Mouse (Mus musculus) liver, adult (tissue): ENCODE results near the gene Asb4.

Experiments
- GATA4 ChIP-seq: IDR thresholded peaks from 2 replicates; pipeline ENCODE4 v1.6.1; 2014; ENCODE audit warnings: mild to moderate bottlenecking, low read length; ENCODE audit not compliant: insufficient replicate concordance

Asb4 gene

DNA sequence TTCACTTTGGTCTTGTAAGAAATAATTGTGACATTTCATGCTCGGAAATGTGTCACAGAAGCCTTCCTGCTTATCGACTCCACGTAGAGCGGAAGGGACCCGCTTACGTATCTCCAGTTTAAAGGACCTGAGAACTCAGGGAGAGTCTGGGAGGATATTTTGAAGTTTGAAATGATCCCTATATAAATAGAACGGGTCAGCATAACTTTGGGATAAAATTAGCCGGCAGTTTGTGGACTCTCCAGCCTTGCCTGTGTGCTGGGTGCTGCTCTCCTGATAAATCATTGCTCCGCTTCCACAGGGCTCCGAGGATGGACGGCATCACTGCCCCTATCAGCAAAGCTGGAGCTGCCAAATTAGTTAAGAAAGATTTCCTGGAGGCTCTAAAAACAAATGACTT, 7.1 kb downstream of the Asb4 start:
- peak; percentile 73; the same call in 1 of the 2 replicates for TF ChIP-seq GATA4

GRCm38 (mm10) chr6:5390952-5391351, 7.8 kb downstream of the Asb4 start:
- TF ChIP-seq GATA4 = no peak

- no peak for TF ChIP-seq GATA4
Measured at GRCm38 (mm10) chr6:5394971-5395370, 11.8 kb downstream of the Asb4 start.

- no peak for TF ChIP-seq GATA4
Measured at GRCm38 (mm10) chr6:5396797-5397196, 13.6 kb downstream of the Asb4 start.

GRCm38 (mm10) chr6:5401394-5401793, 18.2 kb downstream of the Asb4 start:
- TF ChIP-seq GATA4 = no peak

DNA sequence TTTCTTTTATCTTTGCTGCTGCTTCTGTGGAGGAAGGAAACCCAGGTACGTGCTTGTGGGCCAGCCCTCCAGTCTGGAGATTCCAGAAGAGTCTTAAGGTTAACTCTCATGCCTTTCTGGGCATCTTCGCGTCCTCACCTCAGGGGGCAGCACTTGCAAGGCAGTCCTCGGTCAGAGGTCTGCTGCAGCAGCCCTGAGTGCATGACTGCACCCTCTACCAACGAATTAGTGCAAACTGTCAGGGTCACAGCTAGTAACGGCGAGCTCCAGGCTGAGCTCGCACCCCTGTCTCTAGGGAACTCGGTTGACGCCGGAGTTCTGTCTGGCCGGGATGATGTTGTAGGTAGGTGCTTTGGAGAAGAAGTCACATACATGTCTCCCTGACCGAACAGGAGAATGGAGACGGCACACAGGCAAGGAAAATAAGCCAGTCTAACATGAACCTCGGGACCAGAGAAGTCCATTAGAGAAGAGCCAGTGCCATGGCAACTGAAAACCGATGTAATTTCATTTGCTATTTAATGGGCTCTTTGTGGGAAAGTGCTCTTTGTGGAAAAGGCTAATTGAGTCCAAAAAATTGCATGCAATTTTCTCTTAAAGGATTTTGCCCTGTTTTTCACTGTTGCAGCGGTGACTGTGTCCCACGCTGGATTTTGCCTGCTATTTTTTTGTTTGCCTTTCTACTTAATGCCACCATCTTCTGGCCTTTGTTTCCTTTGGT, 20.1 kb downstream of the Asb4 start:
- no peak for TF ChIP-seq GATA4

- TF ChIP-seq GATA4 = no peak
Measured at GRCm38 (mm10) chr6:5404016-5404415, 20.8 kb downstream of the Asb4 start.

GRCm38 (mm10) chr6:5408451-5409177, 25.4 kb downstream of the Asb4 start:
- TF ChIP-seq GATA4 = no peak

DNA sequence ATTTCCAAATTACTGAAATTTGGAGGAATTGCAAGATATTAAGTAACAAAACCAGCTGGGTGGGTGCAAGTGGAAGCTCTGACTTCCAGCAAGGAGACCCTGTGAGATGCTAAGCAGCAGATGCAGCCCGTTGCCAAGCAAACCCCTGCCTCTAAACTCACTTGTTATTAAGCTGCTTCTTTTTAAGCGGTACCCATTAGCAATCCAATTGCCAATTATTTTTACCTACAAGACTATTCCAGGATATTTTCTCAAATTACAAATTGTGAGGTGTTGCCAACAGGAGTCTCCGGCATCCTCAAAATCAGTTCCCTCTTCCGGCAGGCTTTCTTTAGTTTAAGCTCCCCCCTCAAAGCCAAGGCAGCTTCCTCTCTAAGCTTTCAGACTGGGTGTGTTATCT, 26.5 kb downstream of the Asb4 start:
- no peak for TF ChIP-seq GATA4

- peak; percentile 87; the same call in 1 of the 2 replicates for TF ChIP-seq GATA4
Measured at GRCm38 (mm10) chr6:5410697-5411391, 27.7 kb downstream of the Asb4 start.

DNA sequence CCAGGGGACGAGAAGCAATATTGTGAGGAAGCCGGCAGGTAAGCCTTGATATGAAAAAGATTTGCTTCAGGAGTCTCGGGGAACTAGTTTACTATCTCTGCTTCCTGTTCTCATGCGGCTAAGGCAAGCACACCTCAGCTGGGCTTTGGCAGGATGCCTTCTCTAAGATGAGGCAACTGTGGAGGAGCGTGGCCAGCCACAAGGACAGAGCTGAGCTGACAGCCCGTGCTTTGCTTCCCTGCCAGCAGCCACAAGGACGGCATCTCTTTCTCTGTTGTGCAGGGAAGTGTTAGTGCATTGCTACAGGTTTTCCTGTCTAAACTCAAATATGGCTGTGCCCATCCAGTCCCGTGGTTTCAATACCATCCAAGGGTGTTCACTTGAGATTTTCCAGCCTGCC, 30.1 kb downstream of the Asb4 start:
- no peak for TF ChIP-seq GATA4

DNA sequence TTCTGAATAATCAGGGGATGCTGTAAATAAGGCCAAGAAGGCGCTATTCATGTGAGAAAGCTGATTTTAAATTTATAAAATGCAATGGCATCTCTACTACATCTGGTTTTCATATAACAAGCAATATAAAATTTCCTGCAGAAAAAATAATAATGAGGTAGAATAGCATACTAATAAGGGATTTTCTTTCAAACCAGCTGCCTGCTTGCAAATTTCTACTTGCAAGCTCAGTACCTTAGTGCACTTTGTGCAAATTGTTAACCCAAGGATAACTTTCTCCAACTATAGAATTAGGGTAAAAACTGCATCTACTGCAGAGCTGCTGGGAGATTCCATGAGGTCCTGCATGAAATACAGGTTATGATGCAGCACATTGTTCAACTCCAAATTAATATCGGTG, 38.3 kb downstream of the Asb4 start:
- TF ChIP-seq GATA4 = no peak

GRCm38 (mm10) chr6:5422386-5422785, 39.2 kb downstream of the Asb4 start:
- TF ChIP-seq GATA4 = no peak

- TF ChIP-seq GATA4 = no peak
Measured at GRCm38 (mm10) chr6:5423594-5423993, 40.4 kb downstream of the Asb4 start.

DNA sequence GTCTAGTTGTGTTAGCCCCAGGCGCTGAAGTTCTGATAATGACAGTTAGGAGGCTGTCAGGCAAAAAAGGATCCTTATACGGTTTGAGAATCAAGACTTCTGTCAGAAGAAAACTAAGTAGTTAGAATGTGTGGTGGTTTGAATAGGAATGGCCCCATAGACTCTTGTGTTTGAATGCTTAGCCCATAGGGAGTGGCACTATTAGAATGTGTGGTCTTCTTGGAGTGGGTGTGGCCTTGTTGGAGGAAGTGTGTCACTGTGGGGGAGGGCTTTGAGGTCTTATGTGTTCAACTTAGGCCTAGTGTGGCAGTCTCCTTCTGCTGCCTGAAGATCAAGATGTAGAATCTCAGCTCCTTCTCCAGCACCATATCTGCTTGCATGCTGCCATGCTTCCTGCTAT, 43.8 kb downstream of the Asb4 start:
- no peak for TF ChIP-seq GATA4

GRCm38 (mm10) chr6:5429562-5429961, 46.4 kb downstream of the Asb4 start:
- no peak for TF ChIP-seq GATA4
